Mouse (Mus musculus) brain, embryonic 14.5 days (tissue): ENCODE data around the gene Creld1.

ENCODE experiments used
- CTCF ChIP-seq: fragments of 200-500 bp; IDR thresholded peaks from 2 replicates; pipeline ENCODE4 v1.5.1; 2012; ENCODE audit warnings: inconsistent platforms, mild to moderate bottlenecking, moderate library complexity, borderline replicate concordance; ENCODE audit not compliant: insufficient read depth, insufficient read length; ENCODE audit errors: extremely low read depth
- POLR2A ChIP-seq: fragments of 200-500 bp; IDR thresholded peaks from 2 replicates; pipeline ENCODE4 v1.6.1; 2012; ENCODE audit warnings: mild to moderate bottlenecking, inconsistent platforms, borderline replicate concordance; ENCODE audit not compliant: poor library complexity, insufficient read depth, insufficient read length, severe bottlenecking; ENCODE audit errors: extremely low read depth

GRCm38 (mm10) chr6:113507130-113507529 is 24.0 kb downstream of the Creld1 start:
- TF ChIP-seq CTCF (no peak), POLR2A (no peak)
